Mouse (Mus musculus): Measurements from ENCODE around the gene Alg14. TPM values are rescaled to one million over a fixed set of nuclear protein-coding genes. Genes with fewer than 3 reads are reported as not detected.
A peak's percentile ranks its signal among the peaks of the same experiment; 100 is the strongest.

Gene Alg14
- polyA plus RNA-seq, 1 experiment = 21.3 TPM

DNA sequence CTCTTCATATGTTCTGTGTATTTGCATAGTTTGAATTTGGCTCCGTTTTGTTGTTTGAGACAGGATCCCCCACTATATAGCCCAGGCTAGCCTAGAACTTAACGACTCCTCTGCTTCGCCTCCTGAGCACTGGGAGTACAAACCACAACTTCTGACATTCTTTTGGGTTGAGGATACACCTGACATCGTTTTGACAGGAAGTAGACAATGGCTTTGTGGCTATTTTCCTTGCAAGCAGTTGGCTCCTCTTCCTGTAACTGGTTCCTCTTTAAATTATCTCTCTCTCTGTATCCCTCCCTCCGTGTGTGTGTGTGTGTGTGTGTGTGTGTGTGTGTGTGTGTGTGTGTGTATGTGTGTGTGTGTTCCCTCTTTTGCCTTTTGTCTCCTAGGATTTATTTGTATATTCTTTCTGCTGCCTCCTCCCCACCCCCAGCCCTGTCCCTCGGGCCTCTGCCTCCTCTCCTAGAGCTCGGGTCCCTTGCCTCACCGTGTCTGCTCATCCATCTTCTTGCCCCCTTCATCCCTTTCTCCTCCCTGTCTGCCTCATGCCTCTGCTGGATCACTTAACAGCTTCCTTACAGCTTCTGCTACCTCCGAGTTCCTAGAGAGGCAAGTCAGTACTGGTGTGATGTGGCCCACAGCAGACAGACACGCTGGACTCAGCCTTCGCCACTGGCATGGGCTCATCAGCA is 53.5 kb downstream of the Alg14 start:
- Histone ChIP-seq H3K4me1 (ENCODE audit: control insufficient read depth, insufficient read depth, low read length) (peaks cover 21% of the 10 kb centered on the region), H3K27ac (ENCODE audit: insufficient read depth, low read depth, low read length) (peak overlapping the region; percentile 44), H3K4me3 (ENCODE audit: insufficient read depth, low read length) (no peak overlapping the region)
- no peak for TF ChIP-seq CTCF (IDR thresholded peaks at IDR 0.05; ENCODE audit: low read depth, low read length)
- TF ChIP-seq POLR2A (IDR thresholded peaks at IDR 0.05; ENCODE audit: borderline replicate concordance, low read depth, low read length) = no peak

DNA sequence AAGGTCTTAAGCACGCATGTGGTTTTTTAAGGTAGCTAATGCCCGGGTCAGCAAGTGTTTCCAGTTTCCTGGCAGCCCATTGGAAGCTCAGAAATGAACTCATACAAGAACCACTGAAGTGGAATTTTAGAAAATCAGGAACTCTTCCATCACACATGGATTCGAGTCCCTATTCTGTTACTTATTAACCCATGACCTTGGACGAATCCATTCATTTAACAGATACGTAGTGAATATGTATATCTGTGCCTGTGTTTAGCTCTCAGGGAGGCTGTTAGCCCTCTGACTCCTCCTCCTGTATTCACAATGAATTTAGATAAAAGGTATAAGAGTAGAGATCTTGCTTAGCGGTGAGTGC is 54.0 kb downstream of the Alg14 start:
- Histone ChIP-seq H3K27ac (ENCODE audit: insufficient read depth, low read depth, low read length) (no peak overlapping the region), H3K4me3 (ENCODE audit: insufficient read depth, low read length) (no peak overlapping the region), H3K4me1 (ENCODE audit: control insufficient read depth, insufficient read depth, low read length) (peaks cover 18% of the 10 kb centered on the region)
- TF ChIP-seq POLR2A (IDR thresholded peaks at IDR 0.05; ENCODE audit: borderline replicate concordance, low read depth, low read length) (no peak), CTCF (IDR thresholded peaks at IDR 0.05; ENCODE audit: low read depth, low read length) (no peak)

DNA sequence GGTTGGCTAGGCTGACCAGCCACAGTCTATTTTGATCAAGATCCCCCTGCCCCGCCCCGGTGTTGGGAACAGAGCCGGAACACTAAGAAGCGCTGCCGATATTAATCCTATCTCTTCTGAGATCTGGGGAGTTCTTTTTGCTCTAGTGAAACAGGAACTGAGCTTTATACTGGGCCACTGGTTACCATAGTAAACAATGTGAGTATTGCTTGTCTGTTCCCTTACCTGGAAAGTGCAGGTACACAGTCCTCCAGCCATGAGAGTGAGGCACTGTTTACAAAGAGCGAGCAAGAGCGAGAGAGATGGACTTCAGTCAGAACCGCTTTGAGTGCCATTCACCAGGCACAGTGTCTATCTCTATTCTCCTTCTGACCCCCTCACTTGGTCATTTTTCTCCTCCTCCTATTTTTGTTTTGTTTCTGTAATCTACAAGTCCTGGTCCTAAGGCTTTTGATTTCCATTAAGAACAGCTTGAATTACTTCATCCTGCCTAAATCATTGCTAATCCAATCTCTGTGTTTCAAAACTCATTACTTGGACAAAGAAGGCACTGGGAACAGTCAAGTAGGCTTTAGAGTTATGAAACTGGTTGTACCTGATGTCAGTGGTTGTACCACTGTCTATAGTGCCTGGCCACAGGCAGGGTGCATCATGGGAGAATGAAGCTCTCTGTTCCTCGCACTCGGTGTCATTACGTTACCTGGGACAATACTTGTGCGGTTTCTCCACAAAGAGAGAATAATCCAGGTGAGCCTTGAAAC is 55.1 kb downstream of the Alg14 start:
- TF ChIP-seq CTCF (IDR thresholded peaks at IDR 0.05; ENCODE audit: low read depth, low read length) (no peak), POLR2A (IDR thresholded peaks at IDR 0.05; ENCODE audit: borderline replicate concordance, low read depth, low read length) (no peak)

GRCm38 (mm10) chr3:121348792-121349191 is 57.2 kb downstream of the Alg14 start:
- TF ChIP-seq CTCF (IDR thresholded peaks at IDR 0.05; ENCODE audit: low read depth, low read length) = no peak
- no peak for TF ChIP-seq POLR2A (IDR thresholded peaks at IDR 0.05; ENCODE audit: borderline replicate concordance, low read depth, low read length)
- Histone ChIP-seq H3K4me3 (ENCODE audit: insufficient read depth, low read length) (no peak overlapping the region), H3K4me1 (ENCODE audit: control insufficient read depth, insufficient read depth, low read length) (peaks cover 18% of the 10 kb centered on the region), H3K27ac (ENCODE audit: insufficient read depth, low read depth, low read length) (no peak overlapping the region)

More for the DNA sequence above, 55.1 kb downstream of the Alg14 start:
- Histone ChIP-seq H3K4me3 (ENCODE audit: insufficient read depth, low read length) (no peak overlapping the region), H3K27ac (ENCODE audit: insufficient read depth, low read depth, low read length) (no peak overlapping the region), H3K4me1 (ENCODE audit: control insufficient read depth, insufficient read depth, low read length) (peaks cover 18% of the 10 kb centered on the region)

DNA sequence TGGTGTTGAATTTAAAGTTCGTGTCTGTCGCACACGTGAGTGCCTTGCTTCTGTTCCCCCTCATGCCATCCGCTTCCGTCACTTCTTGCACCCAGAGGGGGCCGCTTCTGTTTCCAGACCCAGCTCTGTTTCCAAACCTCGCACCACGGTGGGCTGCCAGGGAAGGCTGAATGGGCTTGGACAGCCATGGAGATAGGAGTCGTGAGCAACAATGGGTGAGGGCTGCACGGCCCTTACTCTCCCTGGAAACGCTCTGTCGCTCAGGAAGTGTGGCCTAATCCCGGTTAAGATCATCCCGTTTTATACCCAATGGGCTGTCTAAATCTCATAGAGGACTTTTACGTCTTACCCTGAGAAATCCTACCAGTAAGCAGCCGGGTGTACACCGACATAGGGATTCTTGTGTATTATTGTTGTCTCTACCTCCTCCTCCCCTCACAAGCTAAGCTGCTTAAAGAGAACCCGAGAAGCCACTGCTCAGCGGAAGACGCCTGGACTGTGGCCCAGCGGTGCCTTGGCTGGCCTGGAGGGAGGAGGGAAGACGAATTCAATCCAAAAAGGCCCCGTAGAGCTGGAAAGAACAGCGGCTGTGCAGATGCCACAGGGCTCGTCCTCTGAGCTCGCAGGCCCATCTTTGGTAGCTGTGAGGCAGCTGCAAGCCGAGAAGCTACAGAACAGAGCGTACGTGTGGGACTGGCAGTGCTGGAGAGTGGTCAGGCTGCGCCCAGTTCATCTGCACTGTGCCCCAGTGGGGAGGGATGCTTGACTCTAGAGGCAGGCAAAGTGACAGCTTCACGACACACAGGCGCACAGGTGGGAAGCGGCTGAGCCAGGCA is 58.0 kb downstream of the Alg14 start:
- Histone ChIP-seq H3K27ac (ENCODE audit: insufficient read depth, low read depth, low read length) (no peak overlapping the region), H3K4me1 (ENCODE audit: control insufficient read depth, insufficient read depth, low read length) (peaks cover 16% of the 10 kb centered on the region), H3K4me3 (ENCODE audit: insufficient read depth, low read length) (no peak overlapping the region)
- TF ChIP-seq CTCF (IDR thresholded peaks at IDR 0.05; ENCODE audit: low read depth, low read length) = no peak
- no peak for TF ChIP-seq POLR2A (IDR thresholded peaks at IDR 0.05; ENCODE audit: borderline replicate concordance, low read depth, low read length)

DNA sequence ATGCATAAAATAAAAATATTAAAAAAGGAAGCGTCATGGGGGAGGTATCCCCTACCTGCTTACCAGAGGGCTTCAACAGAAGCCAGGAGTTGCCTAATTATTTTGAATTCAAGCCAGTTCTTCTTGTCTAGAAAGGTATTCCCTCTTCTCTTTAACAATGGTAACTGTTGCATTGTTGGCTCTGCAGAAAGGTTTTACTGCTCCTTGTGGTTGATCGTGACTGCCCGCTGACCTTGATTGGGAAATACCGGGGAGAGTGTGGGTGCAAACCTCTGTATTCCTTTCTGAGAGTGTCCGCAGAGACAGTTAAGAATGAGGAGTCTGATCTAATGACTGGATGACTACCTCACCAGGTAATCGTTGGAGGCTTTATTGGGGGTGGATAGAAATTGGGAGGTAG is 59.7 kb downstream of the Alg14 start:
- no peak for TF ChIP-seq POLR2A (IDR thresholded peaks at IDR 0.05; ENCODE audit: borderline replicate concordance, low read depth, low read length)
- TF ChIP-seq CTCF (IDR thresholded peaks at IDR 0.05; ENCODE audit: low read depth, low read length) = no peak
- Histone ChIP-seq H3K27ac (ENCODE audit: insufficient read depth, low read depth, low read length) (no peak overlapping the region), H3K4me3 (ENCODE audit: insufficient read depth, low read length) (no peak overlapping the region), H3K4me1 (ENCODE audit: control insufficient read depth, insufficient read depth, low read length) (peaks cover 10% of the 10 kb centered on the region)

DNA sequence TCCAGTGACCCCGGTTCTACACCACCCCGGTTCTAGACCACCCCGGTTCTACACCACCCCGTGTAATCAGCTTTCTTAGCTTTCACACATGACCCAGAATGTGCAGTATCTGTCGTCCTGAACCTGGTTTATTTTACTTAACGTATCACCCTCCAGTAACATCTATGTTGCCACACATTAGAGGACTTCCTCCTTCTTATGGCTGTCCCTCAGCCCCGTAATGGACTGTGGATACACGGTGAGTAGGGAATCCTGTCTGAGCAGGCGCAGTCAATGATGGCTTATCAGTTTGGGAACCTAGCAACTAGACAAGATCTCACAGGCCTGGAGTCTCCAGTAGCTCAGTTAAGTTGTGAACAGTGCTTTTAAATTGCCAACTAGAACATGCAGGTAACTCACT is 62.7 kb downstream of the Alg14 start:
- no peak overlapping the region for H3K27ac ChIP-seq (ENCODE audit: insufficient read depth, low read depth, low read length)
- peaks cover 6% of the 10 kb centered on the region; the same call in 1 of the 2 replicates for H3K4me1 ChIP-seq (ENCODE audit: control insufficient read depth, insufficient read depth, low read length)
- no peak overlapping the region for H3K4me3 ChIP-seq (ENCODE audit: insufficient read depth, low read length)
- TF ChIP-seq CTCF (IDR thresholded peaks at IDR 0.05; ENCODE audit: low read depth, low read length) (no peak), POLR2A (IDR thresholded peaks at IDR 0.05; ENCODE audit: borderline replicate concordance, low read depth, low read length) (no peak)

- Histone ChIP-seq H3K4me1 (ENCODE audit: control insufficient read depth, insufficient read depth, low read length) (peaks cover 6% of the 10 kb centered on the region; the same call in 1 of the 2 replicates), H3K4me3 (ENCODE audit: insufficient read depth, low read length) (no peak overlapping the region), H3K27ac (ENCODE audit: insufficient read depth, low read depth, low read length) (no peak overlapping the region)
- TF ChIP-seq POLR2A (IDR thresholded peaks at IDR 0.05; ENCODE audit: borderline replicate concordance, low read depth, low read length) (no peak), CTCF (IDR thresholded peaks at IDR 0.05; ENCODE audit: low read depth, low read length) (no peak)
Measured at GRCm38 (mm10) chr3:121354861-121355470, 63.4 kb downstream of the Alg14 start.

DNA sequence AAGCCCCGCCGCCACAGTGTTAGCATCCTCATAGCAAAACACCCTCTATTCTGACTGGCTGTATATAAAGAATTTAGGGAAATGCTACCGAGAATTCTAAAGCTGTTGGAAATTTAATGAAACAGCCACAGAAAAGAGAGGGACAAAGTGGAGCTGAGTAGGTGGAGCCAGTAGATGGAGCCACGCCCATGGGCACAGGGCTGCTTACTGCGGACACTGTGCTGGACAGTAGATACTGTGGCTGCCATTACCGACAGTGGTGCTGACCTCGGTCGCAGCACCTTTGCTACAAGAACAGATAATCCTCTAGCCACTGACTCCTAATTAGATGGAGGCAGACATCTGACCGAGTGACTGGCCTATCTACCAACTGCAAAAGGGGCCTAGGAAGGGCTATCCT is 64.0 kb downstream of the Alg14 start:
- no peak overlapping the region for H3K4me3 ChIP-seq (ENCODE audit: insufficient read depth, low read length)
- no peak overlapping the region for H3K27ac ChIP-seq (ENCODE audit: insufficient read depth, low read depth, low read length)
- no peak for TF ChIP-seq CTCF (IDR thresholded peaks at IDR 0.05; ENCODE audit: low read depth, low read length)
- no peak for TF ChIP-seq POLR2A (IDR thresholded peaks at IDR 0.05; ENCODE audit: borderline replicate concordance, low read depth, low read length)
- H3K4me1 ChIP-seq (ENCODE audit: control insufficient read depth, insufficient read depth, low read length) = peaks cover 6% of the 10 kb centered on the region; the same call in 1 of the 2 replicates
